ENCODE assay signal across 8 mouse cellular contexts in the genomic region with DNA sequence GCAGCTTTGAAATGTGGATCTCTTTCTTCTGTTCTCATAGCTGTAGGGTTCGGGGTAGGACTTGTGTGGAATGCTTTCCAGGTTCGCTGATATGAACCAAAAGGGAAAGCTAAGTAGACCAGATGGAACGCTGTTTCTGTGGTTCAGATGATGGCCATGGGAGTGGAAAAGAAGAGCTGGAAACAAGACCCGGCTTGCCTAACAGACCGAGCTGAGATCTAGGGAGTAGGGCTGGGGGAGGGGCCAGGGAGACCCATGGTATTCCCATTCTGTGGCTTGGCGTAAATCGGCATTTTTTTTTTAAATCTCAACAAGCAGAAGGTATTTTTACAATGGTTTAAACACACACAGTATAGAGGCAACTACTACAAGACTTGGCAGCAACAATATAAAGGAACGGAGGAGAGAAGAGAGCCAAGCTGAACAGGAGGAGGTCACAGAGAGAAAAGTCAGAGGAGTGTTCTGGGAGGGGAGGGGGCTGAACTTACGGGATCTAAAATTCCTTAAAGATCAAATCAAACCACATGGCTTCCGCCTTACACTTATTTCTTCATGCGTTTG. TPM values are rescaled to one million over a fixed set of nuclear protein-coding genes. Genes with fewer than 3 reads are reported as not detected.
DNase-seq lines count a peak whose midpoint lies in the region; ATAC-seq and TF ChIP-seq lines count a peak whose summit lies in the region.

Gene Iqgap1 (minus strand): TSS at position 132 of the 561 bp plus-strand sequence.

- CTCF ChIA-PET in Patski (lab: Charles Lee), result interaction anchor here (1.1 kb wide), 1 partner anchor 45 kb away, joined by 3 read pairs; no protein-coding TSS in a partner anchor

- H3K4me2 ChIP-seq in kidney, embryonic 15.5 days, result peak within 1 kb of the TSS; percentile 27
- H3K4me2 ChIP-seq in forebrain, embryonic 15.5 days (replicated peaks), result no peak within 1 kb of the TSS
- H3K4me2 ChIP-seq in hindbrain, embryonic 15.5 days, result no peak within 1 kb of the TSS
- 0 out of 2 replicates have a peak within 1 kb of the TSS, but pooled peaks have one; percentile 15 for H3K4me2 ChIP-seq in lung, postnatal 0 days (replicated peaks; ENCODE audit: low read depth, low read length)

- TF ChIP-seq EP300 in lung, postnatal 0 days (IDR thresholded peaks at IDR 0.05), result no peak

- no peak within 1 kb of the TSS for H3K9ac ChIP-seq in kidney, embryonic 15.5 days
- H3K9ac ChIP-seq in forebrain, embryonic 15.5 days (replicated peaks), result no peak within 1 kb of the TSS
- no peak within 1 kb of the TSS for H3K9ac ChIP-seq in hindbrain, embryonic 15.5 days
- no peak within 1 kb of the TSS for H3K9ac ChIP-seq in lung, postnatal 0 days (replicated peaks; ENCODE audit: low read depth)

- WGBS in kidney, embryonic 15.5 days, result 23% methylated on average over 11 of the region's 11 CpGs
- 80% methylated on average over 11 of the region's 11 CpGs for WGBS in forebrain, embryonic 15.5 days
- 78% methylated on average over 11 of the region's 11 CpGs for WGBS in hindbrain, embryonic 15.5 days
- 43% methylated on average over 11 of the region's 11 CpGs for WGBS in lung, postnatal 0 days

- no peak for DNase-seq in kidney, adult 9 months
- DNase-seq in Patski (ENCODE audit: low read depth, low spot score) (no peak), MN1 (ENCODE audit: low spot score) (no peak)
- DNase-seq in lung, postnatal 0 days (ENCODE audit: low spot score), result peak; percentile 58
- no peak for DNase-seq in yolk sac, embryonic 10.5 days (ENCODE audit: low spot score)

- no peak for TF ChIP-seq CTCF in Patski (IDR thresholded peaks at IDR 0.05)
- no peak for TF ChIP-seq CTCF in lung, postnatal 0 days (IDR thresholded peaks at IDR 0.05)

- in situ Hi-C loops in Patski (cut with MboI; ENCODE audit: low pct_unique_long_range_greater_than_20kb), result loop anchor here (25.0 kb wide), 1 partner anchor 439 kb away; the partner anchor contains the start of gene Fes

- no peaks in the 10 kb centered on the region for H3K36me3 ChIP-seq in kidney, embryonic 15.5 days
- H3K36me3 ChIP-seq in forebrain, embryonic 15.5 days, result no peaks in the 10 kb centered on the region
- H3K36me3 ChIP-seq in hindbrain, embryonic 15.5 days, result no peaks in the 10 kb centered on the region
- no peaks in the 10 kb centered on the region for H3K36me3 ChIP-seq in lung, postnatal 0 days (ENCODE audit: insufficient read depth, low read length)

- POLR2A ChIA-PET in Patski (lab: Charles Lee), result interaction anchor here (0.7 kb wide), 1 partner anchor 100 kb away, joined by 3 read pairs; no protein-coding TSS in a partner anchor

- peaks cover 43% of the 10 kb centered on the region for H3K4me1 ChIP-seq in kidney, embryonic 15.5 days
- H3K4me1 ChIP-seq in forebrain, embryonic 15.5 days, result no peaks in the 10 kb centered on the region
- H3K4me1 ChIP-seq in hindbrain, embryonic 15.5 days (replicated peaks), result no peaks in the 10 kb centered on the region
- no peaks in the 10 kb centered on the region; the same call in 1 of the 2 replicates for H3K4me1 ChIP-seq in lung, postnatal 0 days (ENCODE audit: insufficient read depth, low read depth, low read length)

- H3K27ac ChIP-seq in kidney, embryonic 15.5 days, result peak within 1 kb of the TSS; percentile 91
- no peak within 1 kb of the TSS for H3K27ac ChIP-seq in forebrain, embryonic 15.5 days (replicated peaks)
- H3K27ac ChIP-seq in hindbrain, embryonic 15.5 days (replicated peaks), result no peak within 1 kb of the TSS
- H3K27ac ChIP-seq in lung, postnatal 0 days (ENCODE audit: low read length), result 0 out of 2 replicates have a peak within 1 kb of the TSS, but pooled peaks have one; percentile 9

- no peak within 1 kb of the TSS for H3K4me3 ChIP-seq in kidney, embryonic 15.5 days (replicated peaks)
- no peak within 1 kb of the TSS for H3K4me3 ChIP-seq in forebrain, embryonic 15.5 days
- no peak within 1 kb of the TSS for H3K4me3 ChIP-seq in hindbrain, embryonic 15.5 days
- no peak within 1 kb of the TSS for H3K4me3 ChIP-seq in lung, postnatal 0 days (ENCODE audit: low read depth, low read length)

- 0 out of 2 replicates have a peak, but pooled peaks have one; percentile 11 for ATAC-seq in kidney, embryonic 15.5 days (replicated peaks; ENCODE audit: low FRiP score)
- no peak for ATAC-seq in Patski
- no peak for ATAC-seq in forebrain, embryonic 15.5 days (replicated peaks)
- ATAC-seq in hindbrain, embryonic 15.5 days (ENCODE audit: low FRiP score, low read depth), result no peak
- peak; percentile 56 for ATAC-seq in lung, postnatal 0 days

- H3K27me3 ChIP-seq in kidney, embryonic 15.5 days, result no peaks in the 10 kb centered on the region
- H3K27me3 ChIP-seq in Patski, result no peaks in the 10 kb centered on the region
- H3K27me3 ChIP-seq in forebrain, embryonic 15.5 days, result no peaks in the 10 kb centered on the region
- no peaks in the 10 kb centered on the region for H3K27me3 ChIP-seq in hindbrain, embryonic 15.5 days
- no peaks in the 10 kb centered on the region for H3K27me3 ChIP-seq in lung, postnatal 0 days (replicated peaks; ENCODE audit: insufficient read depth, low read length)

- no peaks in the 10 kb centered on the region for H3K9me3 ChIP-seq in kidney, embryonic 15.5 days (replicated peaks)
- no peaks in the 10 kb centered on the region for H3K9me3 ChIP-seq in forebrain, embryonic 15.5 days
- no peaks in the 10 kb centered on the region for H3K9me3 ChIP-seq in hindbrain, embryonic 15.5 days
- H3K9me3 ChIP-seq in lung, postnatal 0 days (ENCODE audit: low read length), result no peaks in the 10 kb centered on the region

RNA-seq across cellular contexts. Expression of gene Iqgap1, which starts in this region (rescaled TPM):
- 95.2 and 95.3 TPM in 2 replicates for polyA plus RNA-seq in kidney, embryonic 15.5 days (2015; fragmentation: Nextera tagmentation; extraction: Ambion mirVana)
- 103 TPM for polyA plus RNA-seq in Patski (2021)
- polyA plus RNA-seq in forebrain, embryonic 15.5 days (2015; fragmentation: Nextera tagmentation; extraction: Ambion mirVana), result 21.7 and 23.3 TPM in 2 replicates
- polyA plus RNA-seq in hindbrain, embryonic 15.5 days (2015; fragmentation: Nextera tagmentation; extraction: Ambion mirVana), result 20.2 and 22.7 TPM in 2 replicates
- 153 and 183 TPM in 2 replicates for polyA plus RNA-seq in lung, postnatal 0 days (2015; fragmentation: Nextera tagmentation; extraction: Ambion mirVana)

Comparison
In these comparisons a context has a peak if more than half of its experiments do, and no peak if none do; other contexts are left out.
1. ATAC-seq: peak in kidney, embryonic 15.5 days (single experiment) and lung, postnatal 0 days (single experiment); none in Patski (single experiment), forebrain, embryonic 15.5 days (single experiment) and hindbrain, embryonic 15.5 days (single experiment).
2. H3K27ac ChIP-seq: peak in kidney, embryonic 15.5 days (single experiment) and lung, postnatal 0 days (single experiment); none in forebrain, embryonic 15.5 days (single experiment) and hindbrain, embryonic 15.5 days (single experiment).
3. H3K4me2 ChIP-seq: peak in kidney, embryonic 15.5 days (single experiment) and lung, postnatal 0 days (single experiment); none in forebrain, embryonic 15.5 days (single experiment) and hindbrain, embryonic 15.5 days (single experiment).